Mouse (Mus musculus) adipocyte (in vitro differentiated cells): ENCODE results near the gene Epn3.

ENCODE experiments used
- DNase-seq: peaks from one replicate; pipeline ENCODE4 v3.0.0-alpha.2; 2016; ENCODE audit warnings: low spot score

The Epn3 gene

GRCm38 (mm10) chr11:94495415-94495814, 4.4 kb downstream of the Epn3 start:
- no peak for DNase-seq

DNA sequence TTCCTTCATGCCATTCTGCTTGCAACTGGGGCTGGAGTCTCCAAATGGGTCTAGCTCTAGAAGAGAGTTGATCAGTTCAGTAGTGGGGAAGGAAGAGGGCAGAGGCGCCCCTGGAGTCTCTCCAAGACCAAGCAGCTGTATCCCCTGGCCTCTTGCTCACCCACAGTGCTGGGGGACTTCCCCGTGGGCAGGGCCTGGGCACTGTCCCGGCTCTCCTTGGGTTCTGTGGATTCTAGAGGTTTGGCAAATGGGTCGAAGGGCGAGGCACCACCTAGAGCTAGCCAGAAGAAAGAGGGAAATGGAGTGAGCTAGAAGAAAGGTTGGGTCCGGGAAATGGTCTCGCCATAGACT, 8.1 kb downstream of the Epn3 start:
- no peak for DNase-seq

GRCm38 (mm10) chr11:94491035-94491748, 8.6 kb downstream of the Epn3 start:
- no peak for DNase-seq

GRCm38 (mm10) chr11:94489745-94490144, 10.0 kb downstream of the Epn3 start:
- no peak for DNase-seq

GRCm38 (mm10) chr11:94488767-94489533, 10.8 kb downstream of the Epn3 start:
- no peak for DNase-seq

- peak; percentile 55 for DNase-seq
These were observed 13.8 kb downstream of the Epn3 start, which contains the start of gene Spata20 for GRCm38 (mm10) chr11:94486001-94486400. Spata20 (minus strand) TSS chr11:94486179.

- DNase-seq, result no peak
These were observed 14.6 kb downstream of the Epn3 start for GRCm38 (mm10) chr11:94485223-94485622.

GRCm38 (mm10) chr11:94484636-94485035, 15.1 kb downstream of the Epn3 start:
- no peak for DNase-seq

GRCm38 (mm10) chr11:94483921-94484320, 15.9 kb downstream of the Epn3 start:
- no peak for DNase-seq

- DNase-seq, result no peak
These were observed 16.3 kb downstream of the Epn3 start for GRCm38 (mm10) chr11:94483436-94483835.

GRCm38 (mm10) chr11:94482738-94483137, 17.0 kb downstream of the Epn3 start:
- DNase-seq, result no peak

DNA sequence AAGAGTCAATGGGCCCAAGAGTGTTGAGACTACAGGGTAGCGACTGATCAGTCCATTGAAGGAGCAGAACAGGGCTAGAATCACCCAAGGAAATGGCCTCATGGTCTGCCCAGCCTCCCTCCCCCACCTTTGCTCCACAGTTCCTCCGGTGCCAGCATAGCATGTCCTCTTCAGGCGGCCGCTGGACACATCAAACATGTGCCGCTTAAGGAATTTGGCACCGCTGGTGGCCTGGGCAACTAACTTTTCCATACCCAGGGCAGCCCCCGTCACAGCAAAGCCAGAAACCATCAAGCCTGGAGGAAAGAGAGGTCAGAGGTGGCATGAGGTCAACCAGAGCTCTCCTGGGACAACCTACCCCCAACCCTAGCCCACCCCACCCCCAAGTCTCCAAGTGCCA, 17.8 kb downstream of the Epn3 start:
- no peak for DNase-seq

DNA sequence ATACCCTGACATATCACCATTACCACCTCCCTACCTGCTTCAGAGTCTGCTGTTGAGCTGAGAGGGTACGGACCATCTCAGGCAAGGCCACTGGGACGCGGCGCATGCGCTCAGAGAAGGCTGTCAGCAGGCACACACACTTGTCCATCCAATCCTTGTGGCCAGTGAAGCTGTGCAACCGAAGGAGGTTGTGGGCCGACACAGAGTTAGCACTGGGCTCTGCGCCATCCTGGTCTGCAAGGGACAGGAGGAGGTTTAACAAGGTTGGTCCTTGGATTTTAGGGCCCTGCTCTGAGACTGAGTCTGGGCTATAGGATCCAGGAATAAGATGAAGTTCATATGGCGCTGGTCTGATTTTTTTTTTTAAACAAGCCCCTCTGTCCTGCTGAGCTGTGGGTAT, 19.4 kb downstream of the Epn3 start:
- no peak for DNase-seq

- no peak for DNase-seq
These were observed 22.1 kb downstream of the Epn3 start for GRCm38 (mm10) chr11:94477651-94478050.

- peak; percentile 39 for DNase-seq
These were observed 24.1 kb downstream of the Epn3 start for GRCm38 (mm10) chr11:94475722-94476121.

GRCm38 (mm10) chr11:94474544-94474910, 25.2 kb downstream of the Epn3 start:
- DNase-seq, result no peak

GRCm38 (mm10) chr11:94473707-94474543, 25.8 kb downstream of the Epn3 start, which contains the start of gene Cacna1g:
Cacna1g (minus strand) TSS chr11:94474198.
- peak; percentile 85 for DNase-seq

- no peak for DNase-seq
These were observed 26.7 kb downstream of the Epn3 start for GRCm38 (mm10) chr11:94472916-94473706.

DNA sequence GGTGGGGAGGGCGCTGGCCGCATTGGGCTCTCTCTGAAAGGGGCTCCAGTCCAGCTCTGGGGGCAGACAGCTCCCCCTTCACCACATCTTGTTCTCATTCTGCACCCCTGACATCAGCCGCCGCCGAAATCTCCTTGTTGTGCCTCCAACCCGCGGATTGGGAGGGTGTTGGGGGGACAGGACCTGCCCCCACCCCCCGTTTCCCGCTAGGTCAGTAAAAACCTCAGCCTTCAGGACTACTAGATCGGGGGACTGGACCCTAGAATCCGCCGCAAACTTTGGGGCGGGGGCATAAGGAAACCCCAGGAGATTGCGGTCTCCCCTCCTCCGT, 27.2 kb downstream of the Epn3 start:
- DNase-seq, result no peak

DNA sequence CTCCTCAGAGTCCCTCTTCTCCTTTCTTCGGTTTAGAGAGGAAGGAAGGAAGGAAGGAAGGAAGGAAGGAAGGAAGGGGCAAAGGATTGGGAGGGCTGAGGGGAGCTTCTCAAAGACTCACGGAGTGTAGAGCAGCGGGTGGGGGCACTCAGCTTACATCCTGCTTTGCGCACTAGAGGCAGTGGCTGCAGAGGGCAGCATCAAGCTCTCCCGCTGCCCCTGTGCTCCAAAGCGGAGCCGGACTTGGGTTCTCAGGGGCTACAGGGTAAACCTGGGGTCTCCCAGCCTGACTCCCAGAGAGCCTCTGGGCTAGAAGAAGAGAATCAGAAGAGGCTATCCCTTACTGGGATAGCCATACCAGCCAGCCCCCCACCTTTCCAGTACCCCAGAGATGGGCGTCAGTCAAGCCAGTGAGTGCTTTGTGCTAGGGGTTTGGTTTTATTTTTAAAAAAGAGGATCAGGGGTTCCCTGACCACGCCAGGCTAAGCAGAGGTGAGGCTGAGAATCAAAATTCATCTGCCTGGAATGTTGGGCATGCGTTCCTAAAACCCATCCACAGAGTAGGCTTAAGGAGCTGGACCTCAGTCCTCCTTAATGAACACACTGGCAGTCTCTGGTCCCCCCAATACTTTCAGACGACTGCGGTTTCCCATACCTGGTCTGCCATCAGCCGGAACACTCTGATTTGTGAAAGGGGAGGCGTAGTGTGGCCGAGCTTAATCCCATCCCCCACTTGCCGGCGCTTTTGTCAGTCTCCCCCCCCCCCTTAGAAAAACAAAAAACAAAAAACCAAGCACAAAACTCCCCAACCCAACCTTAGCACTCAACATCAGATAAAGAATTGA, 27.8 kb downstream of the Epn3 start:
- no peak for DNase-seq

GRCm38 (mm10) chr11:94470391-94470790, 29.4 kb downstream of the Epn3 start:
- peak; percentile 88 for DNase-seq
